ENCODE assay signal across 8 mouse cellular contexts in genomic region chr17:71184356-71185111, GRCm38 (mm10). TPM values are rescaled to one million over a fixed set of nuclear protein-coding genes. Genes with fewer than 3 reads are reported as not detected.
DNase-seq lines count a peak whose midpoint lies in the region; ATAC-seq and TF ChIP-seq lines count a peak whose summit lies in the region.

No protein-coding gene starts in this region.

- H3K9me3 ChIP-seq in embryonic facial prominence, embryonic 13.5 days: no peaks in the 10 kb centered on the region
- H3K9me3 ChIP-seq in hindbrain, postnatal 0 days (ENCODE audit: low read length): no peaks in the 10 kb centered on the region
- H3K9me3 ChIP-seq in liver, embryonic 12.5 days (replicated peaks): no peaks in the 10 kb centered on the region
- no peaks in the 10 kb centered on the region for H3K9me3 ChIP-seq in neural tube, embryonic 12.5 days

- ATAC-seq in embryonic facial prominence, embryonic 13.5 days (ENCODE audit: insufficient number of reproducible peaks, insufficient read depth, low FRiP score, low TSS enrichment, low read depth): no peak
- ATAC-seq in hindbrain, postnatal 0 days: no peak
- ATAC-seq in liver, embryonic 12.5 days: 0 out of 2 replicates have a peak, but pooled peaks have one; percentile 20
- no peak for ATAC-seq in neural tube, embryonic 12.5 days (ENCODE audit: low FRiP score, low read depth)

- peaks cover 61% of the 10 kb centered on the region for H3K79me2 ChIP-seq in C2C12 (ENCODE audit: control insufficient read depth, insufficient read depth)

- WGBS in embryonic facial prominence, embryonic 13.5 days: 5% methylated on average over 22 of the region's 22 CpGs
- WGBS in hindbrain, postnatal 0 days: 5% methylated on average over 22 of the region's 22 CpGs
- WGBS in liver, embryonic 12.5 days (ENCODE audit: insufficient replicate concordance): 6% methylated on average over 22 of the region's 22 CpGs
- 15% methylated on average over 22 of the region's 22 CpGs for WGBS in neural tube, embryonic 12.5 days

- H3K4me3 ChIP-seq in C2C12 (ENCODE audit: insufficient read depth, poor library complexity, severe bottlenecking): peak overlapping the region; percentile 69
- peak overlapping the region; percentile 91 for H3K4me3 ChIP-seq in embryonic facial prominence, embryonic 13.5 days
- H3K4me3 ChIP-seq in hindbrain, postnatal 0 days (ENCODE audit: low read length): peak overlapping the region; percentile 92
- peak overlapping the region; percentile 96 for H3K4me3 ChIP-seq in liver, embryonic 12.5 days
- peak overlapping the region; percentile 90 for H3K4me3 ChIP-seq in neural tube, embryonic 12.5 days

- peaks cover 49% of the 10 kb centered on the region for H3K79me3 ChIP-seq in C2C12 (ENCODE audit: low read depth)

- H3K27me3 ChIP-seq in C2C12 (ENCODE audit: control insufficient read depth, insufficient read depth, insufficient read length): no peaks in the 10 kb centered on the region
- no peaks in the 10 kb centered on the region for H3K27me3 ChIP-seq in embryonic facial prominence, embryonic 13.5 days
- H3K27me3 ChIP-seq in hindbrain, postnatal 0 days (ENCODE audit: insufficient read depth, low read length): no peaks in the 10 kb centered on the region
- no peaks in the 10 kb centered on the region for H3K27me3 ChIP-seq in liver, embryonic 12.5 days (replicated peaks)
- H3K27me3 ChIP-seq in neural tube, embryonic 12.5 days (replicated peaks): no peaks in the 10 kb centered on the region

- peak overlapping the region; percentile 97 for H3K9ac ChIP-seq in embryonic facial prominence, embryonic 13.5 days
- peak overlapping the region; percentile 89 for H3K9ac ChIP-seq in hindbrain, postnatal 0 days (replicated peaks; ENCODE audit: low read length)
- H3K9ac ChIP-seq in liver, embryonic 12.5 days: peak overlapping the region; percentile 100
- H3K9ac ChIP-seq in neural tube, embryonic 12.5 days: peak overlapping the region; percentile 95

- H3K27ac ChIP-seq in embryonic facial prominence, embryonic 13.5 days: peak overlapping the region; percentile 94
- H3K27ac ChIP-seq in hindbrain, postnatal 0 days: peak overlapping the region; percentile 93
- peak overlapping the region; percentile 96 for H3K27ac ChIP-seq in liver, embryonic 12.5 days
- no peak overlapping the region for H3K27ac ChIP-seq in neural tube, embryonic 12.5 days

- no peaks in the 10 kb centered on the region for H3K36me3 ChIP-seq in C2C12 (ENCODE audit: control insufficient read depth, insufficient read depth)
- H3K36me3 ChIP-seq in embryonic facial prominence, embryonic 13.5 days: no peaks in the 10 kb centered on the region
- H3K36me3 ChIP-seq in hindbrain, postnatal 0 days (ENCODE audit: insufficient read depth, low read length): no peaks in the 10 kb centered on the region
- no peaks in the 10 kb centered on the region for H3K36me3 ChIP-seq in liver, embryonic 12.5 days
- H3K36me3 ChIP-seq in neural tube, embryonic 12.5 days: no peaks in the 10 kb centered on the region

- peak overlapping the region; percentile 90 for H3K4me2 ChIP-seq in embryonic facial prominence, embryonic 13.5 days
- peak overlapping the region; percentile 74 for H3K4me2 ChIP-seq in hindbrain, postnatal 0 days (ENCODE audit: low read depth, low read length)
- peak overlapping the region; percentile 94 for H3K4me2 ChIP-seq in liver, embryonic 12.5 days
- H3K4me2 ChIP-seq in neural tube, embryonic 12.5 days (replicated peaks): peak overlapping the region; percentile 63

- peaks cover 32% of the 10 kb centered on the region for H3K4me1 ChIP-seq in embryonic facial prominence, embryonic 13.5 days
- peaks cover 10% of the 10 kb centered on the region for H3K4me1 ChIP-seq in hindbrain, postnatal 0 days (ENCODE audit: insufficient read depth, low read length)
- H3K4me1 ChIP-seq in liver, embryonic 12.5 days: peaks cover 68% of the 10 kb centered on the region
- peaks cover 23% of the 10 kb centered on the region for H3K4me1 ChIP-seq in neural tube, embryonic 12.5 days

- peak overlapping the region; percentile 96 for H3ac ChIP-seq in C2C12 (ENCODE audit: control insufficient read depth, insufficient read length, low read depth)

- TF ChIP-seq CTCF in C2C12 (IDR thresholded peaks at IDR 0.05; ENCODE audit: control insufficient read depth, insufficient read depth, insufficient read length): no peak
- no peak for TF ChIP-seq CTCF in hindbrain, postnatal 0 days (IDR thresholded peaks at IDR 0.05; ENCODE audit: low read depth)

- DNase-seq in adrenal gland, postnatal 10 days: peak; percentile 40
- DNase-seq in adrenal gland, postnatal 25 days: no peak
- peak; percentile 24 for DNase-seq in hindbrain, postnatal 0 days (ENCODE audit: low spot score)
- DNase-seq in ovary, postnatal 14 days (ENCODE audit: low spot score): no peak

TF ChIP-seq in C2C12, 6 proteins besides CTCF, POLR2A, EP300 and RAD21:
- TF ChIP-seq MAX (IDR thresholded peaks at IDR 0.05) (no peak), MYOG (IDR thresholded peaks at IDR 0.05; ENCODE audit: control insufficient read depth, extremely low read depth, insufficient read length) (no peak), CEBPB (IDR thresholded peaks at IDR 0.05; ENCODE audit: low read depth) (no peak), FOSL1 (IDR thresholded peaks at IDR 0.05; ENCODE audit: insufficient read depth, low read length, poor library complexity, severe bottlenecking) (no peak), MYOD1 (IDR thresholded peaks at IDR 0.05; ENCODE audit: control insufficient read depth, insufficient read length, low read depth) (no peak), USF1 (IDR thresholded peaks at IDR 0.05; ENCODE audit: low read depth) (no peak)

RNA-seq across cellular contexts. Expression of gene Lpin2, which starts 2.2 kb away (rescaled TPM):
- total RNA-seq in adrenal gland, postnatal 10 days (2021): 10 to 100 TPM; 39.2 to 42.3 TPM
- total RNA-seq in adrenal gland, postnatal 25 days (2021): 47.3 and 50.6 TPM in 2 replicates
- 9.3 TPM for polyA plus RNA-seq in C2C12 (2012; fragmentation: generic; extraction: Trizol)
- polyA plus RNA-seq in embryonic facial prominence, embryonic 13.5 days (2015; fragmentation: Nextera tagmentation; extraction: Ambion mirVana): 49.9 and 52.2 TPM in 2 replicates
- total RNA-seq in hindbrain, postnatal 0 days (2014; rRNA removed): 48.9 and 49.8 TPM in 2 replicates
- polyA plus RNA-seq in hindbrain, postnatal 0 days (2015; fragmentation: Nextera tagmentation; extraction: Ambion mirVana): 39.5 and 39.9 TPM in 2 replicates
- polyA plus RNA-seq in liver, embryonic 12.5 days (2016; fragmentation: Nextera tagmentation; extraction: Ambion mirVana): 40.1 and 42.5 TPM in 2 replicates
- 32.9 and 36.2 TPM in 2 replicates for polyA plus RNA-seq in neural tube, embryonic 12.5 days (2016; fragmentation: Nextera tagmentation; extraction: Ambion mirVana)

Comparison
In these comparisons a context has a peak if more than half of its experiments do, and no peak if none do; other contexts are left out.
1. DNase-seq: peak in adrenal gland, postnatal 10 days (single experiment) and hindbrain, postnatal 0 days (single experiment); none in adrenal gland, postnatal 25 days (single experiment) and ovary, postnatal 14 days (single experiment).
2. Peak in every context shown above with its lines, with median percentiles within 50 percentile points of each other: H3K4me3 ChIP-seq, H3K4me2 ChIP-seq and H3K9ac ChIP-seq.